Mouse (Mus musculus) kidney, adult 2 months (tissue): Measurements from ENCODE around the gene Rnaset2a. TPM values are rescaled to one million over a fixed set of nuclear protein-coding genes. Genes with fewer than 3 reads are reported as not detected.
A peak's percentile ranks its signal among the peaks of the same experiment; 100 is the strongest.
"Not testable (repeated sequence)": the region's sequence is repeated elsewhere in the genome, so short reads cannot be mapped to it uniquely, and the experiment has no call there.

Experiments used
- DNase-seq: peaks from one replicate; pipeline ENCODE4 v3.0.0; 2021
- H3K27ac ChIP-seq: fragments of 200-500 bp; 2 replicates; pipeline ENCODE4 v1.5.1; 2012; ENCODE audit warnings: low read depth, low read length, control low read depth, inconsistent platforms; ENCODE audit not compliant: insufficient read depth
- H3K27me3 ChIP-seq: fragments of 200-500 bp; replicated peaks from 2 replicates; pipeline ENCODE4 v1.6.1; 2012; ENCODE audit warnings: mild to moderate bottlenecking, moderate library complexity, low read length, inconsistent platforms; ENCODE audit not compliant: control insufficient read depth, insufficient read depth
- H3K36me3 ChIP-seq: fragments of 200-500 bp; 2 replicates; pipeline ENCODE4 v1.6.1; 2012; ENCODE audit warnings: mild to moderate bottlenecking, moderate library complexity, low read length, inconsistent platforms; ENCODE audit not compliant: control insufficient read depth, insufficient read depth
- H3K4me1 ChIP-seq: fragments of 200-500 bp; 2 replicates; pipeline ENCODE4 v1.6.1; 2011; ENCODE audit warnings: low read length; ENCODE audit not compliant: control insufficient read depth, insufficient read depth
- H3K4me3 ChIP-seq: fragments of 200-500 bp; 2 replicates; pipeline ENCODE4 v1.5.1; 2011; ENCODE audit warnings: mild to moderate bottlenecking, low read depth, low read length, control low read depth; ENCODE audit not compliant: insufficient read depth
- CTCF ChIP-seq: fragments of 200-500 bp; conservative IDR thresholded peaks from 2 replicates; pipeline ENCODE4 v1.5.1; 2011; ENCODE audit warnings: low read depth, mild to moderate bottlenecking, control low read depth, low read length, moderate library complexity, mixed read lengths; ENCODE audit not compliant: insufficient read depth, insufficient read length
- POLR2A ChIP-seq: fragments of 200-500 bp; IDR thresholded peaks from one replicate; pipeline ENCODE4 v1.6.1; 2011; ENCODE audit warnings: low read depth, low read length, control low read depth
- WGBS: fragments of 180-500 bp; shearing (Covaris S2); methylation state at CpG from one replicate; pipeline ENCODE4 v1.1.7; 2018; 5-methylcytosine and 5-hydroxymethylcytosine counted together
- polyA plus RNA-seq: library from polyadenylated mRNA; depleted of rRNA; stranded (reverse); fragments of >200 nt; gene quantifications from 2 replicates; pipeline ENCODE4 v1.2.3, GENCODE M21; 2012

The Rnaset2a gene
- polyA plus RNA-seq, 1 experiment, result 90.6 TPM

GRCm38 (mm10) chr17:8171081-8171480 lies 23.2 kb upstream of the Rnaset2a start:
- no peaks in the 10 kb centered on the region for H3K27me3 ChIP-seq
- H3K4me1 ChIP-seq, result no peaks in the 10 kb centered on the region; the same call in 1 of the 2 replicates
- TF ChIP-seq CTCF (no peak), POLR2A (no peak)
- DNase-seq, result no peak
- H3K36me3 ChIP-seq, result peaks cover 12% of the 10 kb centered on the region
- no peak overlapping the region for H3K4me3 ChIP-seq
- 58% methylated on average over 4 of the region's 4 CpGs for WGBS
- no peak overlapping the region for H3K27ac ChIP-seq

- Histone ChIP-seq H3K27ac (no peak overlapping the region), H3K4me1 (no peaks in the 10 kb centered on the region; the same call in 1 of the 2 replicates), H3K36me3 (peaks cover 10% of the 10 kb centered on the region), H3K27me3 (no peaks in the 10 kb centered on the region), H3K4me3 (no peak overlapping the region)
- TF ChIP-seq POLR2A, result no peak
- no peak for TF ChIP-seq CTCF
- no peak for DNase-seq
- WGBS, result 75% methylated on average over 7 of the region's 7 CpGs
These were observed 22.4 kb upstream of the Rnaset2a start for GRCm38 (mm10) chr17:8170331-8170730.

DNA sequence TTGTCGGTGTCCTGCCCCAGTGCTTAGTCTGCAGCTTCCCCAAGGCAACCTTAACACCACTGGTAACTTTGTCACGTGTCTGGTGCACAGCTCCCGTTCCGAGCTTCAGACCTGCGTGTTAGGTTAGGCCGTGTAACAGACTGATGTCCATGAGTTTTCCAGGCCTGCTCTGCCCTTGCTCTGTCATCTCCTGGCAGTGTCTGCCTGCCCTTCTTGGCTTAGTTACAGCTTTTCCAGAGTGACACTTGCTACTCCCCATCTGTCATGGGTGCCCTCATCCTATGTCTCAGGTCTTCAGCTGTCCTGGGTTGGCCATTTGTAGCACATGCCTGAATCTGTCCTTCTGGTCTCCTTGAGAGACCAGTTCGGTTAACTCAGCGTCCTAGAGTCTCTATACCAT lies 19.5 kb upstream of the Rnaset2a start:
- WGBS, result 49% methylated on average over 7 of the region's 8 CpGs
- H3K27me3 ChIP-seq, H3K36me3 ChIP-seq, H3K4me3 ChIP-seq, H3K4me1 ChIP-seq: not testable (repeated sequence)
- peak; percentile 50 for DNase-seq
- H3K27ac ChIP-seq, result peak overlapping the region; percentile 28; the same call in 1 of the 2 replicates

DNA sequence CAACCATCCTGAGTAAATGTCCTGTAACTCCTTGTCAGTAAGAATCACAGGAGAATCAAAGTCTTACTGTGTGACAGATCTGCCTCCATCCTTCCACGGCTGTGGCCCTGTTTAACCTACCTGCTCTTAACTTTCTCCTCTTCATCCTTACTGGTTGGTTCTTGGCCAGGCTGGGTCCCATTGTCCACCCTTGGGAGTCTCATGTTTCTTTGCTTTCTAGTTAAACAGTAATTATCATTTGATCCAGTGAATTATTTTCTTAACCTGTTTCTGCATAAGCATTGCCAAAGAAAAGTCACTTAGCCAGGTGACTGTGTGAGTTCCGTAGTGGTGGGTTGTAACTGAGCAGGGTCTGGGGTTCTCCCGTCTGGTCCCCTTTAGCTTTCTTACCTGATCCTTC lies 18.6 kb upstream of the Rnaset2a start:
- DNase-seq, result peak; percentile 62
- H3K27ac ChIP-seq, H3K4me3 ChIP-seq, H3K4me1 ChIP-seq, H3K27me3 ChIP-seq, H3K36me3 ChIP-seq: not testable (repeated sequence)
- 12% methylated on average over 1 of the region's 3 CpGs for WGBS

DNA sequence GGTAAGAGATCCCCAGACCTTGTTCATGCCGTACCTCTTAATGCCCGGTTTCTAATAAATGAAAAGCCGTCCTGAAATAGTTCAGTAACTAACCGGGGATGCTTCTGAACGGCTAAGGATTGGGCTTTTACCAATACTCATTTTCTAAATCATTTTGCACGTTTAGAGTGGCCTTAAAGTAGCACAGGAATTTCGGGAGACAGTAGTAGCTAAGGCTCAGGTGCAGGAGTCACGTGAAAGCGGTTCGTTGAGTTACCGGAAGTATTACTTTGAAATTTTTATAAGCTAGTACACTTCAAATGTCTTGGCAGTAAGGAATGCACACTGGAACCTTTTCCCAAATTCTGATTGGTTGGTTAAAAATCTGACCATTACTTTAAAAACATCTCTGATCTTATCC lies 18.1 kb upstream of the Rnaset2a start:
- DNase-seq, result peak; percentile 39
- H3K36me3 ChIP-seq, H3K4me1 ChIP-seq, H3K27me3 ChIP-seq: not testable (repeated sequence)
- peak overlapping the region; percentile 61 for H3K4me3 ChIP-seq
- 1% methylated on average over 11 of the region's 11 CpGs for WGBS
- H3K27ac ChIP-seq, result 0 out of 2 replicates have a peak overlapping the region, but pooled peaks have one; percentile 31

DNA sequence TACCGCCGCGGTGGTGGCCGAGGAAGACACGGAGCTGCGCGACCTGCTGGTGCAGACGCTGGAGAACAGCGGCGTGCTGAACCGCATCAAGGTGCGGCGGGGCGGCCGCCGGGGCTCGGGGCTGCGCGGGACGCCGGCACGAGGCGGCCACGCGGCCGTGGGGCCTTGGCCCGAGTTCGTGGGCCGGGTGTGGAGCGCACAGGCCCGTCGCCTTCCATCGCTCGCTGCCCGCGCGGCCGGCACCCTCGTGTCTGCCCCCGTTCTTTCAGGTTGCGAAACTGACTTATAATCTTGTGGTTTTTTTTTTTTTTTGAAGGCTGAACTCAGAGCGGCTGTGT lies 17.7 kb upstream of the Rnaset2a start:
- 0% methylated on average over 42 of the region's 42 CpGs for WGBS
- H3K27ac ChIP-seq, result peak overlapping the region; percentile 76

GRCm38 (mm10) chr17:8164701-8165607 lies 17.1 kb upstream of the Rnaset2a start, which contains the start of gene Fgfr1op:
TSS of gene Fgfr1op (plus strand) at chr17:8165501.
- not testable (repeated sequence) for H3K27me3 ChIP-seq, H3K4me1 ChIP-seq, H3K36me3 ChIP-seq
- peak; percentile 84 for DNase-seq
- under 1% methylated on average over 19 of the region's 55 CpGs for WGBS
- Histone ChIP-seq H3K27ac (peak within 1 kb of the TSS; percentile 87), H3K4me3 (peak within 1 kb of the TSS; percentile 61)

More for the DNA sequence above, 17.7 kb upstream of the Rnaset2a start:
- peak overlapping the region; percentile 61 for H3K4me3 ChIP-seq
- H3K36me3 ChIP-seq, H3K4me1 ChIP-seq, H3K27me3 ChIP-seq: not testable (repeated sequence)
- peak; percentile 51 for DNase-seq

GRCm38 (mm10) chr17:8160969-8161368 lies 13.1 kb upstream of the Rnaset2a start:
- WGBS, result 51% methylated on average over 3 of the region's 3 CpGs
- H3K4me1 ChIP-seq, H3K27me3 ChIP-seq, H3K4me3 ChIP-seq, H3K36me3 ChIP-seq, H3K27ac ChIP-seq: not testable (repeated sequence)
- TF ChIP-seq CTCF, result peak; percentile 44
- DNase-seq, result peak; percentile 66

DNA sequence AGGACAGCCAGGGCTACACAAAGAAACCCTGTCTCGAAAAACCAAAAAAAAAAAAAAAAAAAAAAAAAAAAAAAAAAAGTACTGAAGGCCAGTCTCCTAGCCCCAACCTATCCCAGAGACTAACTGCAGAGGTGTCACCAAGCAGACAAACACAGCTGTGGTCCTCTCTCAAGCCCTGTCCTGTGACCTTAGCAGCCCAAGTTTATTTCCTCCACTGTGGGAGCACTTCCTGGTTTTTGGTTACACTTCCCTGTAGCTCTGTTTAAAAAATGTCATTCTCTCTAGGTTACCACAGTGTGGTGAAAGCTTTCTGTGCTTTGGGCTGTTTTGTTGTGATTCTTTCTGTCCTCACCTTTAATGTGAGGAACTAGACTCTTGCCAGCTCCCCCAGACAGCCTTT lies 10.7 kb upstream of the Rnaset2a start:
- DNase-seq, result not testable (repeated sequence)
- no CpG with 5 or more reads among the region's 1 CpGs for WGBS

GRCm38 (mm10) chr17:8155982-8156381 lies 8.1 kb upstream of the Rnaset2a start:
- no CpG with 5 or more reads among the region's 8 CpGs for WGBS
- H3K4me3 ChIP-seq, H3K27ac ChIP-seq, DNase-seq, H3K36me3 ChIP-seq, H3K27me3 ChIP-seq, H3K4me1 ChIP-seq: not testable (repeated sequence)

More for the DNA sequence above, 10.7 kb upstream of the Rnaset2a start:
- H3K4me1 ChIP-seq, H3K27ac ChIP-seq, H3K4me3 ChIP-seq, H3K27me3 ChIP-seq, H3K36me3 ChIP-seq: not testable (repeated sequence)

GRCm38 (mm10) chr17:8155010-8155409 lies 7.1 kb upstream of the Rnaset2a start:
- H3K27me3 ChIP-seq, H3K4me1 ChIP-seq, H3K36me3 ChIP-seq, H3K4me3 ChIP-seq: not testable (repeated sequence)
- DNase-seq, result peak; percentile 74
- peak overlapping the region; percentile 16; the same call in 1 of the 2 replicates for H3K27ac ChIP-seq
- WGBS, result 34% methylated on average over 7 of the region's 7 CpGs
